Mouse (Mus musculus) embryonic facial prominence, embryonic 13.5 days (tissue): ENCODE data around the gene Kiss1. TPM values are rescaled to one million over a fixed set of nuclear protein-coding genes. Genes with fewer than 3 reads are reported as not detected.
A peak's percentile ranks its signal among the peaks of the same experiment; 100 is the strongest.

Experiments
- ATAC-seq: fragments of 200-750 bp; cut with Nextera tagmentation; 2 replicates; pipeline ENCODE4 v1.8.0; 2017; ENCODE audit warnings: low read depth; ENCODE audit not compliant: insufficient number of reproducible peaks, insufficient read depth, low FRiP score, low TSS enrichment
- H3K27ac ChIP-seq: fragments of 300-500 bp; sonication (generic); 2 replicates; pipeline ENCODE4 v1.5.1; 2015; ENCODE audit warnings: moderate library complexity, mild to moderate bottlenecking, inconsistent platforms
- H3K27me3 ChIP-seq: fragments of 300-500 bp; sonication (generic); 2 replicates; pipeline ENCODE4 v1.6.1; 2015; ENCODE audit warnings: mild to moderate bottlenecking, inconsistent platforms
- H3K36me3 ChIP-seq: fragments of 300-500 bp; sonication (generic); 2 replicates; pipeline ENCODE4 v1.6.1; 2015; ENCODE audit warnings: mild to moderate bottlenecking, inconsistent platforms
- H3K4me1 ChIP-seq: fragments of 300-500 bp; sonication (generic); 2 replicates; pipeline ENCODE4 v1.6.1; 2015; ENCODE audit warnings: inconsistent platforms
- H3K4me2 ChIP-seq: fragments of 300-500 bp; sonication (generic); 2 replicates; pipeline ENCODE4 v1.6.1; 2015; ENCODE audit warnings: moderate library complexity, mild to moderate bottlenecking, inconsistent platforms
- H3K4me3 ChIP-seq: fragments of 300-500 bp; sonication (generic); 2 replicates; pipeline ENCODE4 v1.5.1; 2015; ENCODE audit warnings: mild to moderate bottlenecking, inconsistent platforms
- H3K9ac ChIP-seq: fragments of 300-500 bp; sonication (generic); 2 replicates; pipeline ENCODE4 v1.6.1; 2015; ENCODE audit warnings: mild to moderate bottlenecking, inconsistent platforms
- H3K9me3 ChIP-seq: fragments of 300-500 bp; sonication (generic); 2 replicates; pipeline ENCODE4 v1.6.1; 2016; ENCODE audit warnings: inconsistent platforms
- WGBS: fragments of 180-500 bp; shearing (Covaris S2); methylation state at CpG from one replicate; pipeline ENCODE4 v1.1.7; 2015; ENCODE audit warnings: mixed read lengths; 5-methylcytosine and 5-hydroxymethylcytosine counted together
- polyA plus RNA-seq: library from polyadenylated mRNA; unstranded; fragments of >200 nt; fragmentation: Nextera tagmentation; extraction: Ambion mirVana; gene quantifications from 2 replicates; pipeline ENCODE4 v1.2.1, GENCODE M21; 2015

Gene Kiss1
- polyA plus RNA-seq, 1 experiment from 2014 or later, result not detected

DNA sequence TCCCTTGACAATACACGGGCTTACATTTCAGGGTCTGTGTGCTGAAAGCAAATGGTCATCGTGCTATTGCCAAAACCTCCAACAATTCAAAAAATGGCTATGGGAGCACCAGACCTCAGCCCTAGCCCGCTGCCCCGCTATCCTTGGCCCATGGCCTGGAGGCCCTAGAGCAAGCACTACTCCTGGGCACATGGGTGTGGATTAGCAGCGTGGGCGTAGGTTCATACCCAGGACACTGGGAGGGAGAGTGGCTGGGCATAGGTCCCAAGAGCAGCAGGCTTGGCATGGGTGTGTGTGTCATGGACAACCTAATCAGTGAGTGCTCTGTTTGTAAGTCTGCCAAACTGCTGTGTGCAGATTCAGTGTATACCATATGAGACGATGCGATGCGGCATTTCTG lies 25.3 kb upstream of the Kiss1 start:
- 72% methylated on average over 9 of the region's 9 CpGs for WGBS
- H3K4me3 ChIP-seq, result no peak overlapping the region
- no peak for ATAC-seq

DNA sequence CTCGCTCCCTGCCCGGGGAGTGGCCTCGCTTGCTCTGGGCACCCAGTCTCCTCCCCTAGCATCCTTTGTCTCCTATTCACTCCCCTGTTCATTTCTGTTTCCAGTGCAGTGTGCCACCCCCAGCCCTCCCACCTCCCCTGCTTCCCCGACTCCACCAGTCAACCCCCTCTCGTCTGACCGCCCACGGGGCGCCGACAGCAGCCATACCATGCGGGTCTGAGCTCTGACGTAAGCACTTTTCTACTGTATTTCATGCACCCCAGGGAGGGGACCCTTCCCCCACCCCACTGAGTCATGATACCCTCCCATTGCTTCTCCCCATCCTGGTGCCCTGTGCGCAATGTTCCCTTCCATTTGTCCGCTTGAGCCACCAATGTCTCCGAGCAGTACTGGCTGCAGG lies 22.9 kb upstream of the Kiss1 start:
- no peak overlapping the region for H3K4me3 ChIP-seq
- no peak for ATAC-seq
- peaks cover 48% of the 10 kb centered on the region for H3K4me1 ChIP-seq
- H3K27me3 ChIP-seq, result peaks cover 6% of the 10 kb centered on the region; the same call in 1 of the 2 replicates
- 0 out of 2 replicates have a peak, but pooled peaks cover 3% of the 10 kb centered on the region for H3K36me3 ChIP-seq
- peak overlapping the region; percentile 46 for H3K4me2 ChIP-seq
- no peaks in the 10 kb centered on the region for H3K9me3 ChIP-seq
- WGBS, result 31% methylated on average over 14 of the region's 14 CpGs
- H3K27ac ChIP-seq, result no peak overlapping the region
- H3K9ac ChIP-seq, result peak overlapping the region; percentile 36; the same call in 1 of the 2 replicates

More for the DNA sequence above, 25.3 kb upstream of the Kiss1 start:
- H3K27me3 ChIP-seq, result peaks cover 6% of the 10 kb centered on the region; the same call in 1 of the 2 replicates
- no peak overlapping the region for H3K27ac ChIP-seq
- H3K4me1 ChIP-seq, result peaks cover 37% of the 10 kb centered on the region
- H3K36me3 ChIP-seq, result 0 out of 2 replicates have a peak, but pooled peaks cover 3% of the 10 kb centered on the region
- no peak overlapping the region for H3K9ac ChIP-seq
- H3K4me2 ChIP-seq, result no peak overlapping the region
- no peaks in the 10 kb centered on the region for H3K9me3 ChIP-seq

DNA sequence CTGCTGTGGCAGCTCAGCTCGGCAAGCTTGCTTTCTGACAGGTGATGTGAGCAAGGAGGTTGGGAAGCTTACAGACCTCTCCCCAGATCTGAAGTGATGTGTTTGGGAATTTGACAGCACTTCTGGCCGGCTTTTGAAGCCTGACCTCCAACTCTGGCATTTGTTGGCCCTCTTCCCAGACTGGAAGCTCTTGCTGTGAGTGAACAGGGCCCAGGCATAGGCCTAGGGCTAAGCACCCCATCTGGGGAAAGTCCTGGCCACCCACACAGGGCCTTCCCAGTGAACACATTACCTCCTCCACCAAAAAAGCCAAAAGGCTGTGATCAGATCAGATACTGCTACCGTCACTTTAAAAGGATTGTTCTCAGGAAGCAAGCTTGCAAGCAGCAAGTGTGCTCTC lies 19.1 kb upstream of the Kiss1 start:
- Histone ChIP-seq H3K27me3 (peaks cover 6% of the 10 kb centered on the region; the same call in 1 of the 2 replicates), H3K27ac (no peak overlapping the region), H3K36me3 (0 out of 2 replicates have a peak, but pooled peaks cover 3% of the 10 kb centered on the region), H3K4me2 (no peak overlapping the region), H3K9ac (peak overlapping the region; percentile 44; the same call in 1 of the 2 replicates), H3K4me3 (no peak overlapping the region), H3K4me1 (peaks cover 24% of the 10 kb centered on the region), H3K9me3 (no peaks in the 10 kb centered on the region)
- 29% methylated on average over 3 of the region's 3 CpGs for WGBS
- ATAC-seq, result no peak

DNA sequence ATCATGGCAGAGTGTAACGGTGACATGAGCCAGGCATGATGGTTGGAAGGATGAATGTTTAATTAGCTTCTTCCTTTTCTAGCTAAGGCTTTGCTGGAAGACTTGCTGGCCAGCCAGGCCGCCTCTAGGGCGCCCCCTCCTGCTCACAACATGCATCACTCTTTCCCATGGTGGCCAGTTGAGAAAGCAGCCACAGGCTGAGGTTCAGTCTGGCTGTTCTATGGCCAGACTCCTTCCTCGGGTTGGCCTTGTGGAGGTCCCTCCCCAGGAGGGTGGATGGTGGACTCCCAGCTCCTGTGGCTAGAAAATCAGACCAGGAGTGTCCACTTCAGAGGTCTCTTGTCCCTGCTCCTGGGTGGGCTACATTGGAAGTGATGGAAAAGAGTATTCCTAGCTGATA lies 14.8 kb upstream of the Kiss1 start:
- no peaks in the 10 kb centered on the region for H3K9me3 ChIP-seq
- H3K27ac ChIP-seq, result no peak overlapping the region
- H3K9ac ChIP-seq, result no peak overlapping the region
- H3K4me3 ChIP-seq, result no peak overlapping the region
- H3K4me1 ChIP-seq, result peaks cover 11% of the 10 kb centered on the region
- no peaks in the 10 kb centered on the region for H3K36me3 ChIP-seq
- no peak overlapping the region for H3K4me2 ChIP-seq
- no peaks in the 10 kb centered on the region for H3K27me3 ChIP-seq
- WGBS, result 6% methylated on average over 4 of the region's 4 CpGs
- ATAC-seq, result no peak

DNA sequence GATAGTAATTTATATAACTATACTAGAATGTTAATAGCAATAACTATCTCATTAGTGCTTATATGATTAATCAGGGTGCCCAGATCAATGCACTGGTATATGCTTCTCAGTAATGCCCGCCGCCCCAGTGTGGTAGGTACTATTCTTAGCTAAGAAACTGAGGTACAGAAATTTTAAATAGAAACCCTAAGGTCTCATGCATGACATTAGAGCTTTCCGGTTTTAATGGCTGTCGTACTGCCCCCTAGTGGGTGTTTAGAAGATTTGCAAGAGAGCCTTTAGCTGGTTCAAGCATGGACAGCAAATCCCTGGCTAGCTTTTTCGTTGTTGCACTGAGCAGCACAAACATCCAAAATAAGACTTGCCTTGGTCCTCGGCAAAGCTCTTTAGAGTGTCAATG lies 14.4 kb upstream of the Kiss1 start:
- 13% methylated on average over 6 of the region's 6 CpGs for WGBS
- no peak for ATAC-seq
- H3K4me3 ChIP-seq, result no peak overlapping the region

DNA sequence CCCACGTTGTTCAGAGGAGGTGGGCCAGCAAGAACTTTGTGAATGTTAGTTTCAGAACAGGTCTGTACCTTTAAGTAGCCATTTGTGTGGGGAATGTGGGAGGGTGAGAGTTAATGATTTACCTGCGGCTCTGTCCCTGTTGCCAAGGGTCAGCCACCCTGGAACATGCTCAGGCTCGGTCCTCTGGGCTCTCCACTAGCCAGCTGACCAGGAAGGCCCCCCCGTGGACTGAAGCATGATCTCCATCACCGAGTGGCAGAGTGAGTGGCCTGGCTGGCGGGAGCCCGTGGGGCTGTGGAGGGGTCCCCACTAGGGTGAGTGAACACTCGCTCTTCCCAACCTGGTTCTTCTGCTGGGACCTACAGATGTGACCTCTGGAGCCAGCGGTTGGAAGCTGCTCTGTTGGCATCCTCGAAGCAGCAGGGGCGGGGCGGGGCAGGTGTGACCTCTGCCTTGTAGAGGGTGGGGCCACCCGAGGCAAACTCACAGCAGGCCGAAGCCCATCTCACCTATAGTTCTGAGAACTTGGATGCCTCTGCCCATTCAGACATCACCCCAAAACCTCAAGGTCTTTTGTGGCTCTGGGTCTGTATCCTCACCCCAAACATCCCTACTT lies 11.9 kb upstream of the Kiss1 start, which contains the start of gene Golt1a:
Gene Golt1a (plus strand): TSS at position 149 of the 616 bp plus-strand sequence.
- WGBS, result 69% methylated on average over 14 of the region's 14 CpGs
- H3K27me3 ChIP-seq, result no peaks in the 10 kb centered on the region
- no peak within 1 kb of the TSS for H3K27ac ChIP-seq
- H3K9ac ChIP-seq, result no peak within 1 kb of the TSS
- H3K36me3 ChIP-seq, result no peaks in the 10 kb centered on the region
- no peak within 1 kb of the TSS for H3K4me3 ChIP-seq
- H3K4me2 ChIP-seq, result no peak within 1 kb of the TSS
- H3K4me1 ChIP-seq, result peaks cover 5% of the 10 kb centered on the region
- ATAC-seq, result no peak
- no peaks in the 10 kb centered on the region for H3K9me3 ChIP-seq

More for the DNA sequence above, 14.4 kb upstream of the Kiss1 start:
- H3K9me3 ChIP-seq, result no peaks in the 10 kb centered on the region
- peaks cover 9% of the 10 kb centered on the region for H3K4me1 ChIP-seq
- no peak overlapping the region for H3K27ac ChIP-seq
- H3K9ac ChIP-seq, result no peak overlapping the region
- no peak overlapping the region for H3K4me2 ChIP-seq
- no peaks in the 10 kb centered on the region for H3K36me3 ChIP-seq
- no peaks in the 10 kb centered on the region for H3K27me3 ChIP-seq

DNA sequence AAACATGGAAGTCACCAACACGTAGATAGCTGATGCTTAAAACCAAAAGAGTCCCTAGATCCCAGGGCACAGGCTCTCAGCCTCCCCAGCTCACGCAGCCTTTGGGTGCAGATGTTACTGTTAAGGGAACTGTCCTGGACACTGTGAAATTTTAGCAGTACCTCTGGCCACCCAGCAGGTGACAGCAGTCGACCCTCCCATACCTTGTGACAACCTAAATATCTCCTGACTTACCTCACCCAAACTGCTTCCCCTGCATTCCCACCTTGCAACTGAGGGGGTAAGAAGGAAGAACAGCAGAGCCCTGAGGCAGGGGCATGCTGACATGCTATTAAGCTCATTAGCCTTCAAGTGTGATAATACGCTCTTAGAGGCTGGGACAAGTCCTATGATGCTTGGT lies 10.4 kb upstream of the Kiss1 start:
- Histone ChIP-seq H3K27ac (no peak overlapping the region), H3K9ac (no peak overlapping the region), H3K4me1 (peaks cover 5% of the 10 kb centered on the region), H3K9me3 (no peaks in the 10 kb centered on the region), H3K36me3 (no peaks in the 10 kb centered on the region), H3K4me2 (no peak overlapping the region), H3K4me3 (no peak overlapping the region), H3K27me3 (no peaks in the 10 kb centered on the region)
- ATAC-seq, result no peak
- WGBS, result 45% methylated on average over 4 of the region's 4 CpGs

DNA sequence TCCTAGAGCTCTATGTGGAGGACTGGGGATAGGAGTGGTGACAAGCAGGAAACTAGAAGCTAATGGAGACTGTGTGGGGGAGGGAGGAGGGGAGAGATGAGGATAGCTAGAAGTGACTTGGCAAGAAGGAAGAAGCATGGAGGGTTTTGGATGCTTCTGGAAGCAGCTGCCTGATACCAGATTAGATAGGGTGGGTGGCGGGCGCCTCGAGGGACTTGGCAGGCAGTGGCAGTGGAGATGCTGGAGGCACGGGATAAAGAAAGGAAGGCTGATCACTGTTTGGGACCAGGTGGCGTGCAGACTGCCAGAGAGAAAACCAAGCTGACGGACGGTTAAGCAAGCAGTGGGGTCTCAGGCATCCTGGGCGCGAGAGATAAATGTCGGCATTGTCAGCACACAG lies 9.7 kb upstream of the Kiss1 start:
- no peak for ATAC-seq
- Histone ChIP-seq H3K9me3 (no peaks in the 10 kb centered on the region), H3K27me3 (no peaks in the 10 kb centered on the region), H3K9ac (peak overlapping the region; percentile 51; the same call in 1 of the 2 replicates), H3K36me3 (no peaks in the 10 kb centered on the region), H3K4me1 (peaks cover 5% of the 10 kb centered on the region), H3K4me3 (no peak overlapping the region), H3K27ac (no peak overlapping the region), H3K4me2 (peak overlapping the region; percentile 24)
- WGBS, result 18% methylated on average over 10 of the region's 10 CpGs

DNA sequence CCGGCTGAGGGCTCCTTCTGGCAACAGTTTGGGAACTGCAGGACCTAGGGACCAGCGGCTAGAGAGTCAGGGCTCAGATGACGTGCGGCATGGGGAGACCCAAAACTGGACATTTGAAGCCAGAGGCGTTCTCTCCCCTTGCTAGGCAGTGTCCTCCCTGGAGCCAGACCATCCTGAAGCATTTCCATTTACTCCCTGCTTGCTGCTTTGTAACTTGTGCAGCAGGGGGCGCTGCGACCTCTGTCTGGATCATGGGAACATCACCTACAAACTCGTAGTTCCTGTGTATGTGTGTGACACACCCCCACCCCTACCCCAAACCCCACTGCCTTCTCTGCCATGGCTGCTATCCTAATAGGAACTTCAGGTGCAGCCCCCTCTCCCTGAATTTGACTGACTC lies 7.3 kb upstream of the Kiss1 start:
- Histone ChIP-seq H3K9ac (no peak overlapping the region), H3K27me3 (no peaks in the 10 kb centered on the region), H3K36me3 (no peaks in the 10 kb centered on the region), H3K4me1 (peaks cover 5% of the 10 kb centered on the region), H3K9me3 (no peaks in the 10 kb centered on the region), H3K4me2 (no peak overlapping the region), H3K4me3 (no peak overlapping the region), H3K27ac (no peak overlapping the region)
- WGBS, result 24% methylated on average over 8 of the region's 8 CpGs
- no peak for ATAC-seq

DNA sequence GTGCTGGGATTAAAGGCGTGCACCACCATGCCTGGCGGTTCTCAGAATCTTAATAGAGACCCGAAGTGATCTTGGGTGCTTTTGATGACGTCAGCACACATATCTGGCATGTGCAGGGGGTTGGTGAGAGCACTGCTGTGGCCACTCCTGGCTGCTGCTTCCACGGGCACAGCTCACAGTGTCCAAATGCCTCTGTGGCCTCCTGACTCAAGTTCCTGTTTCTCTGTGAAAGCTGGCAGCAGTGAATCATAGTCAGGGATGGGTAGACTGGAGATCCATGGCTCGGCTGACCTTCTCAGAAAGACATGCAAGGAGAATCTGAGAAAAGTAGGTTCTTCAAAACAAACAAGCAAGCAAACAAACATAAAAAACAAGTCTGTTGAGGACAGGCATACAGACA lies 5.9 kb upstream of the Kiss1 start:
- no peak for ATAC-seq
- no peaks in the 10 kb centered on the region for H3K36me3 ChIP-seq
- 83% methylated on average over 6 of the region's 6 CpGs for WGBS
- no peaks in the 10 kb centered on the region for H3K27me3 ChIP-seq
- peaks cover 5% of the 10 kb centered on the region for H3K4me1 ChIP-seq
- H3K4me2 ChIP-seq, result no peak overlapping the region
- no peak overlapping the region for H3K9ac ChIP-seq
- H3K27ac ChIP-seq, result no peak overlapping the region
- H3K9me3 ChIP-seq, result no peaks in the 10 kb centered on the region
- no peak overlapping the region for H3K4me3 ChIP-seq

DNA sequence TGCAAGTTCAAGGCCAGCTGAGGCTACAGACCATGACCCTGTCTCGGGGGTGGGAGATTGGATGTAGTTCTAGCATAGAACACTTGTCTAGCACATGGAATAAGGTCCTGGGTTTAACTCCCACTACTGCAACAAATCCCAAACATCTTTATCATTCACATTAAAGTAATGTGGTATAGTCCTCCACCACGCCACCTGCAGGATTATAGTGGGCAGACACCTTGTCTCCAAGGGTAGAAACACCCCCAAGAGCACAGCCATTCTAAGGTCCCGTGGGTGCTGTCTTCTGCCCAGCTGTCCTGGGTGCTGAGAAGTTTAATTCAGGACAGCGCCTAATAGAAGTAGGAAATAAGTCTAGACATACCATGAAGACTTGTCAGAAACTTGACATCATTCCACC lies 5.1 kb upstream of the Kiss1 start:
- no peak overlapping the region for H3K4me3 ChIP-seq
- 80% methylated on average over 4 of the region's 4 CpGs for WGBS
- H3K4me2 ChIP-seq, result no peak overlapping the region
- H3K27ac ChIP-seq, result no peak overlapping the region
- peaks cover 5% of the 10 kb centered on the region for H3K4me1 ChIP-seq
- ATAC-seq, result no peak
- H3K9me3 ChIP-seq, result no peaks in the 10 kb centered on the region
- H3K36me3 ChIP-seq, result no peaks in the 10 kb centered on the region
- H3K27me3 ChIP-seq, result no peaks in the 10 kb centered on the region
- no peak overlapping the region for H3K9ac ChIP-seq

DNA sequence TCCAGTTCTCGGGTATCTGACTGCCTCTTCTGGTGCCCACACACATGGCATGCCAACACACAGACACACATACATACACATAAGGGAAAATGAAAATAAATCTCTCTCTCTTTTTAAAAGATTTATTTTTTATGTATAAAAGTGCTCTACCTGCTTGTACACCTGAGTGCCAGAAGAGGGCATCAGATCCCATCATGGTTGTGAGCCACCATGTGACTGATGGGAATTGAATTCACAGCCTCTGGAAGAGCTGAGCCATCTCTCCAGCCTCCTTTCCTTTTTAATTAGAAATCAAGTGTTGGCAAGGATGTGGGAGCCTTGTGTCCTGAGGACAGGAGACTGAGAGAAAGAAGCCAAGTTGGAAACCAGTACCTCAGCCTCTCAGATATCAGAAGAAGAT lies 4.5 kb upstream of the Kiss1 start:
- Histone ChIP-seq H3K27ac (no peak overlapping the region), H3K4me3 (no peak overlapping the region), H3K27me3 (no peaks in the 10 kb centered on the region), H3K4me1 (peaks cover under 1% of the 10 kb centered on the region; the same call in 1 of the 2 replicates), H3K4me2 (no peak overlapping the region), H3K36me3 (no peaks in the 10 kb centered on the region), H3K9ac (no peak overlapping the region), H3K9me3 (no peaks in the 10 kb centered on the region)
- 77% methylated on average over 1 of the region's 1 CpGs for WGBS
- ATAC-seq, result no peak
